In the genomic region with DNA sequence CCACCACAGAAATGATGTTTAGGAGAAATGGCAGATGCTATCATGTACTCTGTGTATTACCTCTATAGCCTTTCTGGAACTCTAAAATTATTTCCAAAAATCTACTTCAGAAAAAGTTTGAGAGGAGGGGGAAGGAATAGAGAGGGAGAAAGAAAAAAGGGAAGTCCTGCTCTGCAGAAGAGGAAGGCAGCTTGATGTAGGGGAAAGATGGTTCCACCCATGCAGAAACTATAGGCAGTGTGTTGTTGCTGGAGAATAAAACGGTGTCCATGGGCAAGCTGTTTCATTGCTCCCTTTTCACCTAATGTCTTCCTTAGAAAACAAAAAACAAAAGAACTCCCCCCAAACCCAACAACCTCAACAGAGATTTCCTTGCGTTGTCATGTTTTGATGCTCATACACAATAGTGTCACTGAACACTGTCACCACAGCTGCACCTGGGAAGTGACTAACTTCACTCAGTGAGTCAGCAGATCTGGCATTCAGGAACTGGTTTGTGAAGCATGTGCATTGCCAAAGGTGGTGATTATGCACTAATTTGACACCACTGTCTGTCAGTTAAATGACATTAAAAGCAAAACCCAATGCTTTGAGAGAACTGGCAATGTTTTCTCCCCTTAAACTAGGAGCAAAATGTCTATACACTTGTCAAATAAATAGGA, we compare ENCODE assay signal across 19 mouse cellular contexts.
DNase-seq lines count a peak whose midpoint lies in the region; ATAC-seq and TF ChIP-seq lines count a peak whose summit lies in the region.
"Had no signal": no experiment of that assay in that cellular context is flagged by ENCODE, and none has a peak within 500 bp of the region (broad histone marks: within the 10 kb centered on the region; RNA-seq: fewer than 3 reads in every experiment).

No protein-coding gene starts in this region.

- in situ Hi-C loops in CH12.LX (cut with MboI; ENCODE audit: low pct_ligation_motif_present, low pct_unique_long_range_greater_than_20kb, low sequenced_read_pairs), result no loop called here

- DNase-seq in 416B (ENCODE audit: low read depth) (peak; percentile 88), CH12.LX (ENCODE audit: extremely low read depth) (peak; percentile 71)
- peak; percentile 31 for DNase-seq in brain, embryonic 14.5 days (ENCODE audit: low read depth)
- DNase-seq in hindbrain, embryonic 11.5 days (ENCODE audit: low spot score), result no peak
- no peak for DNase-seq in gastrocnemius, adult 8-10 months (ENCODE audit: low spot score in 2 of 2)
- DNase-seq in frontal cortex, postnatal 25 days (ENCODE audit: low spot score in 2 of 2), result no peak
- DNase-seq: cerebellum, adult 18-20 months; heart, postnatal 36 days; kidney, adult 18-20 months; kidney, postnatal 36 days; liver; lung, adult 2 months; right cerebral cortex, adult 18-20 months; thymus, adult 2 months had no signal

- peaks cover 0 to 17% of the 10 kb centered on the region in 2 experiments; a peak in 2 of 4 replicates for H3K4me1 ChIP-seq in CH12.LX (ENCODE audit: control insufficient read depth in 1 of 2, insufficient read depth in 2 of 2)
- H3K4me1 ChIP-seq in hindbrain, embryonic 11.5 days (replicated peaks; ENCODE audit: control insufficient read depth, insufficient read depth, low read length), result no peaks in the 10 kb centered on the region
- H3K4me1 ChIP-seq: heart, embryonic 13.5 days had no signal

- no peaks in the 10 kb centered on the region for H3K36me3 ChIP-seq in CH12.LX (replicated peaks in 1 of 2; ENCODE audit: control insufficient read depth in 1 of 2, insufficient read depth in 1 of 2, low read length in 1 of 2)
- no peaks in the 10 kb centered on the region for H3K36me3 ChIP-seq in hindbrain, embryonic 11.5 days (ENCODE audit: control insufficient read depth, insufficient read depth, low read length)
- H3K36me3 ChIP-seq: embryonic facial prominence, embryonic 15.5 days; heart, embryonic 13.5 days had no signal

- TF ChIP-seq POLR2A in CH12.LX (IDR thresholded peaks at IDR 0.05; ENCODE audit: low read depth, low read length), result no peak
- no peak for TF ChIP-seq POLR2A in brain, embryonic 14.5 days (IDR thresholded peaks at IDR 0.05; ENCODE audit: borderline replicate concordance, extremely low read depth, insufficient read depth, insufficient read length, poor library complexity, severe bottlenecking)

- H3K27me3 ChIP-seq in CH12.LX (replicated peaks), result no peaks in the 10 kb centered on the region
- H3K27me3 ChIP-seq in hindbrain, embryonic 11.5 days (ENCODE audit: control insufficient read depth, insufficient read depth, low read length), result no peaks in the 10 kb centered on the region
- H3K27me3 ChIP-seq: embryonic facial prominence, embryonic 15.5 days; heart, embryonic 13.5 days had no signal

- dilution Hi-C loops in CH12.LX (cut with MboI; ENCODE audit: extremely low pct_ligation_motif_present, extremely low pct_unique_long_range_greater_than_20kb, low sequenced_read_pairs), result no loop called here

- no peaks in the 10 kb centered on the region for H3K9me3 ChIP-seq in CH12.LX (replicated peaks; ENCODE audit: low read length)
- H3K9me3 ChIP-seq in hindbrain, embryonic 11.5 days (ENCODE audit: control insufficient read depth, low read length), result no peaks in the 10 kb centered on the region
- H3K9me3 ChIP-seq: embryonic facial prominence, embryonic 15.5 days; heart, embryonic 13.5 days had no signal

- 80% methylated on average over 2 of the region's 2 CpGs for WGBS in hindbrain, embryonic 11.5 days

- H3K9ac ChIP-seq in CH12.LX (ENCODE audit: insufficient read depth, low read depth), result no peak overlapping the region
- H3K9ac ChIP-seq in hindbrain, embryonic 11.5 days (ENCODE audit: low read depth, low read length), result no peak overlapping the region
- H3K9ac ChIP-seq: embryonic facial prominence, embryonic 15.5 days; heart, embryonic 13.5 days had no signal

- TF ChIP-seq EP300 in CH12.LX (IDR thresholded peaks at IDR 0.05; ENCODE audit: low read length), result no peak

- H3K79me2 ChIP-seq in CH12.LX (replicated peaks; ENCODE audit: control insufficient read depth, extremely low read depth, insufficient read depth, poor library complexity, severe bottlenecking), result no peaks in the 10 kb centered on the region

- peak; percentile 99 for ATAC-seq in megakaryocyte progenitor cell, adult 5-6 weeks (replicated peaks; ENCODE audit: poor library complexity)
- ATAC-seq in hindbrain, embryonic 11.5 days (ENCODE audit: low FRiP score), result no peak
- ATAC-seq: hindbrain, postnatal 0 days; midbrain, embryonic 16.5 days had no signal

- H3K27ac ChIP-seq in CH12.LX (ENCODE audit: insufficient read depth, low read depth), result no peak overlapping the region
- H3K27ac ChIP-seq in hindbrain, embryonic 11.5 days (ENCODE audit: low read depth, low read length), result no peak overlapping the region
- H3K27ac ChIP-seq: embryonic facial prominence, embryonic 15.5 days; heart, embryonic 13.5 days; hindbrain, postnatal 0 days had no signal

- TF ChIP-seq RAD21 in CH12.LX (IDR thresholded peaks at IDR 0.05; ENCODE audit: low read depth, low read length), result no peak

- H3K4me2 ChIP-seq in CH12.LX (ENCODE audit: insufficient read depth, low read depth, poor library complexity, severe bottlenecking), result no peak overlapping the region
- H3K4me2 ChIP-seq in hindbrain, embryonic 11.5 days (replicated peaks; ENCODE audit: low read depth, low read length), result no peak overlapping the region
- H3K4me2 ChIP-seq: embryonic facial prominence, embryonic 15.5 days; heart, embryonic 13.5 days had no signal

- no peak for TF ChIP-seq CTCF in CH12.LX (conservative IDR thresholded peaks at IDR 0.05 in 1 of 2, IDR thresholded peaks at IDR 0.05 in 1 of 2; ENCODE audit: low read depth in 2 of 2, low read length in 2 of 2)
- no peak for TF ChIP-seq CTCF in brain, embryonic 14.5 days (IDR thresholded peaks at IDR 0.05; ENCODE audit: borderline replicate concordance, extremely low read depth, insufficient read depth, insufficient read length)

- no peak overlapping the region for H3K4me3 ChIP-seq in CH12.LX (replicated peaks in 1 of 3; ENCODE audit: low read depth in 2 of 3, low read length in 2 of 3, poor library complexity in 1 of 3)
- no peak overlapping the region for H3K4me3 ChIP-seq in hindbrain, embryonic 11.5 days (ENCODE audit: low read depth, low read length)
- H3K4me3 ChIP-seq: embryonic facial prominence, embryonic 15.5 days; heart, embryonic 13.5 days had no signal

TF ChIP-seq in CH12.LX, 34 proteins besides CTCF, POLR2A, EP300 and RAD21:
- TF ChIP-seq MYC (IDR thresholded peaks at IDR 0.05; ENCODE audit: low read depth, low read length) (no peak), ZKSCAN1 (IDR thresholded peaks at IDR 0.05; ENCODE audit: borderline replicate concordance, low read depth, low read length) (no peak), UBTF (IDR thresholded peaks at IDR 0.05; ENCODE audit: low read depth, low read length) (no peak), USF1 (IDR thresholded peaks at IDR 0.05; ENCODE audit: low read depth, low read length) (no peak), BHLHE40 (IDR thresholded peaks at IDR 0.05; ENCODE audit: low read depth, low read length) (no peak), NRF1 (IDR thresholded peaks at IDR 0.05; ENCODE audit: low read depth, low read length) (no peak), NELFE (IDR thresholded peaks at IDR 0.05; ENCODE audit: low read depth, low read length) (no peak), TCF12 (IDR thresholded peaks at IDR 0.05; ENCODE audit: low read depth, low read length) (no peak), CHD2 (IDR thresholded peaks at IDR 0.05; ENCODE audit: low read length) (no peak), IRF4 (IDR thresholded peaks at IDR 0.05; ENCODE audit: low read depth, low read length) (no peak), MEF2A (IDR thresholded peaks at IDR 0.05; ENCODE audit: borderline replicate concordance, low read depth, low read length) (no peak), MXI1 (IDR thresholded peaks at IDR 0.05; ENCODE audit: low read depth, low read length) (no peak), E2F4 (IDR thresholded peaks at IDR 0.05; ENCODE audit: insufficient replicate concordance, low read depth, low read length) (no peak), RCOR1 (conservative IDR thresholded peaks at IDR 0.05; ENCODE audit: low read depth, low read length) (no peak), SIN3A (IDR thresholded peaks at IDR 0.05; ENCODE audit: low read length) (no peak), MAZ (IDR thresholded peaks at IDR 0.05; ENCODE audit: low read depth, low read length) (no peak), KAT2A (IDR thresholded peaks at IDR 0.05; ENCODE audit: insufficient replicate concordance, low read length) (no peak)

Comparison
In these comparisons a context has a peak if more than half of its experiments do, and no peak if none do; other contexts are left out.
1. DNase-seq: peak in 416B (single experiment), CH12.LX (single experiment) and brain, embryonic 14.5 days (single experiment); none in hindbrain, embryonic 11.5 days (single experiment), gastrocnemius, adult 8-10 months (0 of 2) and frontal cortex, postnatal 25 days (0 of 2).